Mouse (Mus musculus): ENCODE data around the gene Pfdn4. TPM values are rescaled to one million over a fixed set of nuclear protein-coding genes. Genes with fewer than 3 reads are reported as not detected.

The Pfdn4 gene
- polyA plus RNA-seq, 1 experiment from 2014 or later: 128 TPM

- ATAC-seq (peak; percentile 27; the same call in 1 of the 2 replicates), DNase-seq (ENCODE audit: low spot score) (peak; percentile 95)
- no peak overlapping the region for H3K27ac ChIP-seq (ENCODE audit: low read depth, low read length)
- H3K4me1 ChIP-seq (ENCODE audit: control insufficient read depth, insufficient read depth, low read length): peaks cover 11% of the 10 kb centered on the region
- H3K9me3 ChIP-seq (replicated peaks; ENCODE audit: control insufficient read depth, low read length): no peaks in the 10 kb centered on the region
- WGBS: 4% methylated on average over 12 of the region's 12 CpGs
- H3K27me3 ChIP-seq (replicated peaks; ENCODE audit: control insufficient read depth, insufficient read depth, low read length): no peaks in the 10 kb centered on the region
- H3K4me2 ChIP-seq (ENCODE audit: low read length): peak overlapping the region; percentile 54
- H3K9ac ChIP-seq (ENCODE audit: low read length): 0 out of 2 replicates have a peak overlapping the region, but pooled peaks have one; percentile 21
- H3K4me3 ChIP-seq (ENCODE audit: low read depth, low read length): no peak overlapping the region
- no peaks in the 10 kb centered on the region for H3K36me3 ChIP-seq (ENCODE audit: control insufficient read depth, insufficient read depth, low read length)
Measured at GRCm38 (mm10) chr2:170508821-170509220, 12.6 kb downstream of the Pfdn4 start.

DNA sequence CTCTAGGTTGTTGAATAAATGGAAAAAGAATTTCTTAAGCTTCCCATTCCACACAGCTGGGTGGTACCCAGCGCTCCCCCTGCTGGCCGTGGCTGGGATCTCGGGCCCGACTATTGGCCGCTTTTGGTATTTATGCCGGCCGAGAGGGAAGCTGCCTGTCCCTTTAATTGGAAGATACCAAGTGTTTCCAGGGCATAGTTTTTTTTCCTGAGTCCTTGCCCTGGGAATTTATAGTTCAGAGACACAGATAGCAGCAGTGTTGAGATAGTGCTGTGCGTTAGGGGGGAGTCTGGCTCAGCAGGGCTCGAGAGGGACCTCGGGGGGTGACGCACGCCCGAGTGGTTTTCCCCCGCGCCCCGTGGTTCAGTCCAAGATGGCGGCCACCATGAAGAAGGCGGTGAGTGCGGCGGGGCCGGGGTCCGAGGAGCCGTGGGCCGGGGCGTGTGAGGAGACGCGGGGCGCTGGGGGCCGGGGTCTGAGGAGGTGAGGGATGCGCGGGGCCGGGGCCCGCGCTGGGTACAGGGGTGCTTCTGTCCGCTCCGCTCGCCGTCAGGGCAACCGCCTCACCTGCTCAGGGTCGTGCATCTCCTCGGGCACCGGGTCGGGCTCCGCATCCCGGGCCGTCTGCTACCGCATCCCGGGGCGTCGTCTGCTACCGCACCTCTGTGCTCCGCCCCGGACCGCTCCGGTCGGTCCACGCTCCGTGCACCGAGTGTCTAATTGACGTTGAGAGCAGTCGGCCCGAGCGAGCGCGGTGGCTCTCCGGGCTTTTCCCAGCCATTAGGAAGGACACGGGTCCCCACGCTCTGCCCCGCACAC, 15.1 kb downstream of the Pfdn4 start:
- H3K9ac ChIP-seq (ENCODE audit: low read length): peak overlapping the region; percentile 95
- H3K4me2 ChIP-seq (ENCODE audit: low read length): peak overlapping the region; percentile 77
- peak overlapping the region; percentile 98 for H3K4me3 ChIP-seq (ENCODE audit: low read depth, low read length)
- H3K27ac ChIP-seq (ENCODE audit: low read depth, low read length): peak overlapping the region; percentile 80
- peak; percentile 69 for ATAC-seq
- no peaks in the 10 kb centered on the region for H3K27me3 ChIP-seq (replicated peaks; ENCODE audit: control insufficient read depth, insufficient read depth, low read length)
- no peaks in the 10 kb centered on the region for H3K9me3 ChIP-seq (replicated peaks; ENCODE audit: control insufficient read depth, low read length)
- H3K4me1 ChIP-seq (ENCODE audit: control insufficient read depth, insufficient read depth, low read length): peaks cover 11% of the 10 kb centered on the region
- peaks cover 9% of the 10 kb centered on the region; the same call in 1 of the 2 replicates for H3K36me3 ChIP-seq (ENCODE audit: control insufficient read depth, insufficient read depth, low read length)
- 2% methylated on average over 62 of the region's 69 CpGs for WGBS
- peak; percentile 94 for DNase-seq (ENCODE audit: low spot score)

GRCm38 (mm10) chr2:170513756-170514155, 17.5 kb downstream of the Pfdn4 start:
- H3K27me3 ChIP-seq (replicated peaks; ENCODE audit: control insufficient read depth, insufficient read depth, low read length): no peaks in the 10 kb centered on the region
- no peak for DNase-seq (ENCODE audit: low spot score)
- H3K4me1 ChIP-seq (ENCODE audit: control insufficient read depth, insufficient read depth, low read length): peaks cover 11% of the 10 kb centered on the region
- H3K27ac ChIP-seq (ENCODE audit: low read depth, low read length): no peak overlapping the region
- H3K9me3 ChIP-seq (replicated peaks; ENCODE audit: control insufficient read depth, low read length): no peaks in the 10 kb centered on the region
- no peak for ATAC-seq
- H3K4me2 ChIP-seq (ENCODE audit: low read length): no peak overlapping the region
- H3K9ac ChIP-seq (ENCODE audit: low read length): no peak overlapping the region
- H3K4me3 ChIP-seq (ENCODE audit: low read depth, low read length): no peak overlapping the region
- WGBS: 95% methylated on average over 12 of the region's 12 CpGs
- peaks cover 30% of the 10 kb centered on the region for H3K36me3 ChIP-seq (ENCODE audit: control insufficient read depth, insufficient read depth, low read length)

DNA sequence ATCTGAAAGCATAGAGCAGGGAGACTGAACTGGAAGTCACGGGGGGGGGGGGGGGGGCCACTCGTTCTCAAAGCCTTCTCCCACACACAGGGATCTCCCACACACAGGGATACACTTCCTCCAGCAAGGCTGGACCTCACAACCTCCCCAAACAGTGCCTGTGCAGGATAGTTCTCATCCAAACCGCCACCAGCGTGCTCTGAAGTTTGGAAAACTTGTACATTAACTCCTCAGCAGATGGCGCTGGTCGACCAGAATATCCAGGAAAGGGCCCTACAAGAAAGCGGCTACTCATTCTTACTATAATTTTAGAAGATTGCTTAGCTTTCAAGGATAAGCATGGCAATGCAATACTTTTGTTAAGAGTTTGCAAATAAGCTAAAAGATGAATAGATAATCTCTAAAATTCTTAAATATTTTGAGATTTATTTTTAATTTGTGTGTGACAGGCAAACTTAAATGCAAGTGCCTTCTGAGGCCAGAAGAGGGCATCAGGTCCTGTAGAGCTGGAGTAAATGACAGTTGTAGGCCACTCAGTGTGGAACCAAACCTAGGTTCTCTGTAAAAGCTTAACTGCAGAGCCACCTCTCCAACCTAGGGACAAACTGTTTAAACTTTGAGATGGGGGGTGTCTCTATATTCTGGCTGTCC, 24.2 kb downstream of the Pfdn4 start:
- ATAC-seq (peak; percentile 75), DNase-seq (ENCODE audit: low spot score) (peak; percentile 91)
- H3K27me3 ChIP-seq (replicated peaks; ENCODE audit: control insufficient read depth, insufficient read depth, low read length): no peaks in the 10 kb centered on the region
- H3K4me3 ChIP-seq (ENCODE audit: low read depth, low read length): no peak overlapping the region
- no peak overlapping the region for H3K27ac ChIP-seq (ENCODE audit: low read depth, low read length)
- peaks cover 37% of the 10 kb centered on the region for H3K36me3 ChIP-seq (ENCODE audit: control insufficient read depth, insufficient read depth, low read length)
- no peak overlapping the region for H3K4me2 ChIP-seq (ENCODE audit: low read length)
- WGBS: 4% methylated on average over 7 of the region's 7 CpGs
- no peak overlapping the region for H3K9ac ChIP-seq (ENCODE audit: low read length)
- H3K9me3 ChIP-seq (replicated peaks; ENCODE audit: control insufficient read depth, low read length): no peaks in the 10 kb centered on the region
- H3K4me1 ChIP-seq (ENCODE audit: control insufficient read depth, insufficient read depth, low read length): no peaks in the 10 kb centered on the region

GRCm38 (mm10) chr2:170526513-170526912, 30.3 kb downstream of the Pfdn4 start:
- Histone ChIP-seq H3K36me3 (ENCODE audit: control insufficient read depth, insufficient read depth, low read length) (no peaks in the 10 kb centered on the region), H3K9me3 (replicated peaks; ENCODE audit: control insufficient read depth, low read length) (no peaks in the 10 kb centered on the region), H3K4me2 (ENCODE audit: low read length) (no peak overlapping the region), H3K4me1 (ENCODE audit: control insufficient read depth, insufficient read depth, low read length) (no peaks in the 10 kb centered on the region), H3K27me3 (replicated peaks; ENCODE audit: control insufficient read depth, insufficient read depth, low read length) (no peaks in the 10 kb centered on the region), H3K4me3 (ENCODE audit: low read depth, low read length) (no peak overlapping the region), H3K9ac (ENCODE audit: low read length) (no peak overlapping the region), H3K27ac (ENCODE audit: low read depth, low read length) (no peak overlapping the region)
- ATAC-seq (no peak), DNase-seq (ENCODE audit: low spot score) (no peak)
- WGBS: 94% methylated on average over 8 of the region's 8 CpGs

DNA sequence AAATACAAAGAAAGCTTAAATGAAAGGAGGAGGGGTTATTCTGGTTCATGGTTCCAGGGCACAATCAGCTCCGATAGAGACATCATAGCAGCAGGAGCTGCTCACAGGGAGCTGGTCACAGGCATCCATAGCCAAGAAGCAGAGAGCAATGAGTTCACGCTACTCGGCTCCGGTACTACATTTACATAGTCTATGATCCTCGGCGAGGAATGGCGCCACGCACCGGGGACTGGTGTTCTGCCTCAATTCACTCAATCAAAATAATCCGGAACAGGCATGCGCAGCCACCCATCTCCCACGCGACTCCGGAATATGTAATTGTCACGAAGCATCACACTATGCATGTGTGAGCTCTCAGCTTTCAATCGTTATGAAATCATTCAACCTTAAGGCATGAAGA, 31.8 kb downstream of the Pfdn4 start:
- Histone ChIP-seq H3K4me3 (ENCODE audit: low read depth, low read length) (no peak overlapping the region), H3K9ac (ENCODE audit: low read length) (no peak overlapping the region), H3K36me3 (ENCODE audit: control insufficient read depth, insufficient read depth, low read length) (no peaks in the 10 kb centered on the region), H3K27me3 (replicated peaks; ENCODE audit: control insufficient read depth, insufficient read depth, low read length) (no peaks in the 10 kb centered on the region), H3K4me1 (ENCODE audit: control insufficient read depth, insufficient read depth, low read length) (no peaks in the 10 kb centered on the region), H3K27ac (ENCODE audit: low read depth, low read length) (no peak overlapping the region), H3K4me2 (ENCODE audit: low read length) (no peak overlapping the region), H3K9me3 (replicated peaks; ENCODE audit: control insufficient read depth, low read length) (no peaks in the 10 kb centered on the region)
- 94% methylated on average over 16 of the region's 16 CpGs for WGBS
- no peak for ATAC-seq
- no peak for DNase-seq (ENCODE audit: low spot score)

DNA sequence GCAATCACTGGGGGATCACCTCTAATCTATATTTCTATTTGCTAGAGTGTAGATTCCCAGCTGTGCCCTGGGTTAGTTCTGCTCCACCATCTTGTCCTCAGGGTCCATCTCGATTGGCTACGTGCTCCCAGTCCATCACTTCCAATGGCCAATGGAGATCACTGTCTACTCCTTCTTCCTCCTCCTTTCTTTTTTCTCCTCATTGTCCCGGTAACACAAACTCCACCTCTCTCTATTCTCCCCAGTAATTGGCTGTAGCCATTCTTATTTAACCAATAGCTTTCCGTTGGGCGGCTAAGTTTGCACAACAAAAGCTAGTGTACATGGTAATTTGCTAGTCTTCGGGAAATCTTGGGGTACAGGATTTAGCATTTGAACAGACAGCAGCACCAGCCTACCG, 33.5 kb downstream of the Pfdn4 start:
- Histone ChIP-seq H3K4me1 (ENCODE audit: control insufficient read depth, insufficient read depth, low read length) (no peaks in the 10 kb centered on the region), H3K36me3 (ENCODE audit: control insufficient read depth, insufficient read depth, low read length) (no peaks in the 10 kb centered on the region), H3K27ac (ENCODE audit: low read depth, low read length) (no peak overlapping the region), H3K9ac (ENCODE audit: low read length) (no peak overlapping the region), H3K9me3 (replicated peaks; ENCODE audit: control insufficient read depth, low read length) (no peaks in the 10 kb centered on the region), H3K4me3 (ENCODE audit: low read depth, low read length) (no peak overlapping the region), H3K27me3 (replicated peaks; ENCODE audit: control insufficient read depth, insufficient read depth, low read length) (no peaks in the 10 kb centered on the region), H3K4me2 (ENCODE audit: low read length) (no peak overlapping the region)
- ATAC-seq: no peak
- WGBS: 85% methylated on average over 7 of the region's 7 CpGs
- DNase-seq (ENCODE audit: low spot score): no peak

DNA sequence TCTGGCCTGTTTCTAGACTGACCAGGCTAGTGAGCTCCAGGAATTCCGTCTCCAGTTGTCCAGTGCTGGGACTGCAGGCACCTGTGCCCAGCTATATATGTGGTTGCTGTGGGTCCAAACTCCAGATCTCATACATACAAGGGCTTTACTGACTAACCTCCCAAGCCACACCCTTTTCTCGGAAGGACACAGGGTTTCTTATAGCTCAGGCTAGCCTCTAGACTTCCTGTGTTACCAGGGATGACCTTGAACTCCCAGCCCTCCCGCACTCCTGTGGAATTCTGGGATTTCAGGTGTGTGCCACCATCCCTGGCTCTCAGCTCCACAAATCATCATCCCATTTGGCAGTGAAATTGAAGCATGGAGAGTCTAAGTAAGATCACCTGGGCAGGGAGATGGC, 34.0 kb downstream of the Pfdn4 start:
- Histone ChIP-seq H3K4me2 (ENCODE audit: low read length) (no peak overlapping the region), H3K27ac (ENCODE audit: low read depth, low read length) (no peak overlapping the region), H3K9me3 (replicated peaks; ENCODE audit: control insufficient read depth, low read length) (no peaks in the 10 kb centered on the region), H3K27me3 (replicated peaks; ENCODE audit: control insufficient read depth, insufficient read depth, low read length) (no peaks in the 10 kb centered on the region), H3K4me1 (ENCODE audit: control insufficient read depth, insufficient read depth, low read length) (no peaks in the 10 kb centered on the region), H3K36me3 (ENCODE audit: control insufficient read depth, insufficient read depth, low read length) (no peaks in the 10 kb centered on the region), H3K4me3 (ENCODE audit: low read depth, low read length) (no peak overlapping the region), H3K9ac (ENCODE audit: low read length) (no peak overlapping the region)
- DNase-seq (ENCODE audit: low spot score): no peak
- no peak for ATAC-seq
- 88% methylated on average over 3 of the region's 3 CpGs for WGBS

Measured in forebrain, embryonic 14.5 days (tissue).